Mouse (Mus musculus) 3134 (cell line): Measurements from ENCODE around the gene Prnp.

Experiments used
- DNase-seq: peaks from one replicate; pipeline ENCODE4 v3.0.0-alpha.2; 2011; ENCODE audit warnings: low spot score; ENCODE audit not compliant: insufficient read length; ENCODE audit errors: extremely low read depth

Prnp gene

DNA sequence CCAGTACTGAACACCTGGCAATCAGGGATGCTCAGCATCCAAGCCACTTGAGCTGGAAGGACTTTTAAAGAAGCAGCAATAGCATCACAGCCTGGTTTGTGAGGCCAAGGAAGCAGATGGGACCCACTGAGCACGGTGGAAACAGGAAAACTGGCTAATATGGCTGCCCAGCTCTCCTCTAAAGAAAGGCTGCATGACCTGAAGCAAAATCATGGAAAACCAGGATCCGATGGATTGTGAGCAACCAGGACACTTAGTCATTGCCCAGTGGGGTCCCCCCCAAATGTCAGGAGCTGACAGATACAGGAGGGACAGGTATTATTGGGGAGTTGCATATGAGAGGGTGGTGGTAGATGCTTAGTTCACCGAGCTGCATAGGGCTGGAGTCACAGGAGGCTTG is 38.4 kb downstream of the Prnp start:
- DNase-seq, result no peak

DNA sequence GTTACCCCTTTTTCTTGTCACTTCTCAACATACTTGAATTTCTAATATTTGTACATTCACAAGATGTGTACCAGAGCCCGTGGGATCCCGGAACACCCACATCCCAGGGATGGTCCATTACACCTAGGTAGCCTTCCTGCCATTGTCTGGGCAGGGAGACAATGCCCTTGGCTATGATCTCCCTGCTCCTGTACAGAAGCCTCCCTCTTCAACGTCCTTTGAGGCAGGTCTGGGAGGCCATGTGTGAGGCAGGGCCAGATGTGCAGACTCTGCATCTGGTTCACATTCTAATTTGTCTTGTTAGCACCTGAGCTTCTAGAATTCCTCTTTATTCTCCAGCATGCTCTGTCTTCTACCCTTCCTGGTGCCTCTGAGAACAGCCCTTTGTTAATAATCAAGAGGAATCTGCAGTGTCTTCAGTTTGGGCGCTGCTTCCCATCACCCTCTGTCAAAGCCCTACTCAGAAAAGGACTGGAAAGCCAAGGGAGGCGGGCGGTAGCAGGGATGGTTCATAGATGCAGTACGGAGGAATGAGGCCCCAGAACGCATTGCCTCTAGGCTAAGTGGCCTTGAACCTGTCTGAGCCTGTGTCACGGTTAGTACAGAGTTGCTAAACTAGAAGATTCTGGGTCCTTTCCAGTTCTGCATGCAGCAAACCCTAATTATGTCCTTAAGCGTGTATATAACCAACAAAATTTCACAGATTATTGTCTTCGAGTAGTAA is 39.4 kb downstream of the Prnp start:
- no peak for DNase-seq

DNA sequence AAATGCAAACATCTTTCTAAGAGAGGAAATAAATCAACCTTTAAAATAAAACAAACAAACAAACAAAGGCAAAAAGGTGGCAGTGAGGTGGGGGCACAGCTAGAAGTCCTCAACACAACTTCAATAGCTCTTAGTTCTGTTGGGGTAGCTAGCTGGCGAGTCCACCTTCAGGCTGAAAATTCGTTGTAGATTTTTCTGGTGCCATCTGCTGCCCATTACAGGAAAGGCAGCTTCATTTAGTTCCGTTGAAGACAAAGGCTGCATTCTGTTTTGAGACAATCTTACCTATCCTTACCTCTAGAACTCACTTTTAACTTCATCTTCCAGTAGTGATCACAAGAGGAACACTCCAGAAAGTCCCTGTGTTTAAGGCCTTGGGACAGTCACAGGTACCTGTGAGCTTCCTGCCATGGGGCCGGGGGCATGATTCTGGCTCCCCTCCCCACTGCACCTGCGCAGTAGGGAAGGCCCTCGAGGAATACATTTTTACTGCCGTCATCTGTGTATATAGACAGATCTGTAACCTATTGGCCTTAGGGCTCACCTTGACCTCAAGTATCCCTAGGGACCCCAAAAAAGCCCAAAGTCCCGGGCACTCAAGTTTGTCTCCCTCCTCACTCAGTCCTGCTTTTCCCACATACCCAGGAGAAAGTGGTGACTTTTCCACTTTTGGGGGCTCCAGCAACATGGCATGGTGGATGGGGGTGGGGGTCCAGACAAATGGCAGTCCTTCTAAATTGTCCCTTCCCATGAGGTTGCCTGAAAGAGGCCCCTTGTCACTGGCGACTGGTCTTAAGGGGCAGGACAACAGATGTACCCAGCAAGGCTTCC is 40.3 kb downstream of the Prnp start:
- no peak for DNase-seq

- peak; percentile 70 for DNase-seq
Measured at GRCm38 (mm10) chr2:131950598-131951095, 40.9 kb downstream of the Prnp start, which contains the start of gene Prnd. TSS of gene Prnd (plus strand) at chr2:131950861.

DNA sequence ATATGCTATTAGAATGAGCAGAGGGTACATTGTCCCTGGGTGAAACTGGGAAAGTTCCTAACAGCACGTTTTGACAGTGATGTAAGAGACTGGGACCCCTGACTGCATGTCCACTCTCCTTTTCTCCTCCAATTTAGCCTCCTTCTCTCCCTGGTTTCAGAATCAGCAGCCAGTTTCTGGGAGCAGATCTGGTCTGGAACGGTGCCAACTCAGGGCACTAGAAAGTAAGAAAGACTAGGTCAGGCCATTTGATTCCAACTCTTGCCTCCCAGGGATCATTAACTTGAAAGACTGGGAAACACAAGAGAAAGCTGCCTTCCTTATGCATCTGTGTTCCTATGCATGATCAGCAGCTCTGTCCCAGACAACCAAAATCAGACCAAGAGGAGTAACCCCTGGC is 42.7 kb downstream of the Prnp start:
- no peak for DNase-seq

DNA sequence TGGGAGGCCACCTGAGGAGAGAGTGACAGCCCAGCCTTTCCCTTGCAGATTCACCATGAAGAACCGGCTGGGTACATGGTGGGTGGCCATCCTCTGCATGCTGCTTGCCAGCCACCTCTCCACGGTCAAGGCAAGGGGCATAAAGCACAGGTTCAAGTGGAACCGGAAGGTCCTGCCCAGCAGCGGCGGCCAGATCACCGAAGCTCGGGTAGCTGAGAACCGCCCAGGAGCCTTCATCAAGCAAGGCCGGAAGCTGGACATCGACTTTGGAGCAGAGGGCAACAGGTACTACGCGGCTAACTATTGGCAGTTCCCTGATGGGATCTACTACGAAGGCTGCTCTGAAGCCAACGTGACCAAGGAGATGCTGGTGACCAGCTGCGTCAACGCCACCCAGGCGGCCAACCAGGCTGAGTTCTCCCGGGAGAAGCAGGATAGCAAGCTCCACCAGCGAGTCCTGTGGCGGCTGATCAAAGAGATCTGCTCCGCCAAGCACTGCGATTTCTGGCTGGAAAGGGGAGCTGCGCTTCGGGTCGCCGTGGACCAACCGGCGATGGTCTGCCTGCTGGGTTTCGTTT is 43.3 kb downstream of the Prnp start:
- DNase-seq, result no peak

- DNase-seq, result no peak
Measured at GRCm38 (mm10) chr2:131953711-131954110, 44.0 kb downstream of the Prnp start.

- no peak for DNase-seq
Measured at GRCm38 (mm10) chr2:131954835-131955234, 45.1 kb downstream of the Prnp start.

DNA sequence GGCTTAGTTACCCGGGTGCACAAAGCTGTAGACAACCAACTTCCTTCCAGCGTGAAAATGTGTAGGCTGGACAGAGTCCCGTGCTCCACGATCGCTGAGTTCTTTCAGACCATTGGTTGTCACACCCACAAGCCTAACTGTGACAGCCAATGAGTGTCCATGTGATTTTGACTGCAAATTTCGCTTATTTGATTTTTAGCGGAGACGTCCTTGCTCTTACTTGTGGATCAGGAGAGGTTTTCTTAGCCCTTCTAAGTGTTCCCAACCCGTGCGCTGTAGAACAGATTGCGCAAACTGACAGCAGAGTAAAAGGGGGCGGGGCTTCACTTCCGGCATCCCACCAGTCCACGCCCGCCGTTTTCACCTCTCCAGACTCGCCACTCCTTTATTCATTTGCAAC is 45.5 kb downstream of the Prnp start:
- no peak for DNase-seq

DNA sequence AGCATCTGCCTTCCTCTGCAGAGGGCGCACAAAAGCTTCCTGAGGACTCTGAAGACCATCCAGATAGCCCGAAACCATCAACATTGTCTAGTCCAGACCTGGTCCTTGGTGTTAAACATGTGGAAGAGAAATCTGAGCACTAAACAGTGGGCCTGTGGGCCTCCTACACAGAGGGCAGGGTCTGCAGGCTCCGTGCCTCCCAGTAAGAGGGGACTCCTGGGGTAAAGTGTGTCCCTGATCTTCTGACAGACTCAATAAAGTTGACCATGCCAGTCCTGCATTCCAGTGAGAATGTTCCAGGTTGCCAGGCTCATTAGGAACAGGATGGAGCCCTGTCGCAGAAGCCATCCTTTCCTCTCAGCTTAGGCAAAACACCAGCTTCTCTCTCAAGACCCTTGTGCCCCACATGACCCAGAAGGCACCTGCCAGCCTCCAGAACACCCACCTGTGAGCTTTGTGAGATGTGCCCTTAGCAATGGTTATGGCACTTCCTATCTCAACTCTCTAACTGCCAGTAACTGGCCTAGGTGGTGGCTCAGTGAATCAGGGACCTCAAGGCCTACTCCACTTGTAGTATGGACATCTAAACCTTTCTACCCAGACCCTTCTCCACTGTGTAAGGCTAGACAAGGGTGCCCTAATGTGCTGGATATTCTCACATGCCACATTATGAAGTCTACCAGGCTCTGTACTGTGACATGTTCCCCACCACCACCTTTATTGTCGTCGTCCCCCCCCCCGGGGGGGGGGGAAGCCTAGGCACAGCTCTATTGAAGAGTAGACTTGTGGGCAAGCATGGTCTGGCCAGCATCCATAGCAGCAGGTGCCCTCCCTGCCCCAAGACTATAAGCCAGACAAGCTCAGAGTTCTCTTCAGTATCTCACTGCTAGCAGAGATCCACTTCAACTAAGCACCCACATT is 46.9 kb downstream of the Prnp start:
- DNase-seq, result no peak

DNA sequence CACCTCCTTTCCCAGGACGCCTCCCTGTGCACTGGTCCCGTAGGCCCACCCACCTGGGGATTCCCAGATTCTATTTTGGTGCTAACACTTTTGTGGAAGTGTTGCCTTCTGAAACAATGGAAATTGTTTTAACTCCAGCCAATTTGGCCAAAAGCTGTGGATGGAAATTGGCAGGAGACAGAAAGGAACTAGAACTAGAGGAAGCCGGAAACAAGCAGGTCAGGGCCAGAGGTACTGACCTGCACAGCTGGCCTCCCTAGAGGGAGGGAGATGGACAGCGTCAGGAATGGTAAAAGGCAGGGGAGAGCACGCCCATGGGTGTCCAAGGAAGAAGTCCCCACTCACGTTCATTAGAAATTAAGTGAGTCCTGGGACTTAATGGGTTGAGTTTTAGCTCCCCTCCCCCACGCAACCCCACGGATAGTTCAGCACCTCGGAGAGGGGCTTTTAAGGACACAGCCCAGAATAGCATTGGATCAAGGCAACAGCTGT is 48.0 kb downstream of the Prnp start:
- no peak for DNase-seq

DNA sequence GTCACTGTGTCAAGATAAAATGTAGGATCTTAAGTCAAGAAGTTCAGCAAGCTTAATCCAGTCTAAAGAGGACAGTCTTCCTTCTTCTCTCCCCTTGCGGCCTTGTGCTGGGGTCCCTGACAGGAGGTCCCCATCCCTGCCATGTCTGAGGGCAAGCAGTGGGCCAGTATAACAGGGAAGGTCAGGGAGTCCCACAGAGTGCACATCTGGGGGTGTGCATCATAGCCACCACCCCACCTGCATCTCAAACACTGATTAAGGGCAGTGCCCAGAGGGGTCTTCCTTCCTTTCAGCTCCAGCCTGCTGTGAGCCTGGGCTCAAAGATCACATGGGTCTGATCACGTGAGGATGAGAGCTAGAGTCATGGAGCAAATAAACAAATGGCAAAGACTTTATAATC is 51.9 kb downstream of the Prnp start:
- DNase-seq, result no peak

DNA sequence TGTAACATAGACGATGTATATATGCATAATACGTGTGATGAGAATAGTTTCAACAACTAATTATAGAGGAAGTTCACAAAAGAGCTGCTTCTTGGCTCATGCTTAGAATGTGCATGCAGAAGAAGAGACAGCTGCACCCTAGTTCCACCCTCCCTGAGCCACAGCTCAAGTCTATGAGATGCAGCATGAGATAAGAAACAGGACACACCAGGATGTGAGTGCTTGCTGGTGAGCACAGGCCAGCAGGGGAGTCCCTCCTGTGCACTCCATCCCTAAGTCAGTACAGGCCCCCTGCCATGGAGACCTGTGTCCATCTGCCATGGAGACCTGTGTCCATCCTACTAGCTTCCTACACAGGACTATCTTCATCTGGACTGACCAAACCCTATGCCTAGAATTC is 60.9 kb downstream of the Prnp start:
- DNase-seq, result no peak

GRCm38 (mm10) chr2:131971098-131971497 is 61.4 kb downstream of the Prnp start:
- no peak for DNase-seq

- no peak for DNase-seq
Measured at GRCm38 (mm10) chr2:131976663-131977062, 66.9 kb downstream of the Prnp start.

- no peak for DNase-seq
Measured at GRCm38 (mm10) chr2:131980866-131981265, 71.1 kb downstream of the Prnp start.

GRCm38 (mm10) chr2:131982546-131983196 is 72.9 kb downstream of the Prnp start:
- peak; percentile 34 for DNase-seq

DNA sequence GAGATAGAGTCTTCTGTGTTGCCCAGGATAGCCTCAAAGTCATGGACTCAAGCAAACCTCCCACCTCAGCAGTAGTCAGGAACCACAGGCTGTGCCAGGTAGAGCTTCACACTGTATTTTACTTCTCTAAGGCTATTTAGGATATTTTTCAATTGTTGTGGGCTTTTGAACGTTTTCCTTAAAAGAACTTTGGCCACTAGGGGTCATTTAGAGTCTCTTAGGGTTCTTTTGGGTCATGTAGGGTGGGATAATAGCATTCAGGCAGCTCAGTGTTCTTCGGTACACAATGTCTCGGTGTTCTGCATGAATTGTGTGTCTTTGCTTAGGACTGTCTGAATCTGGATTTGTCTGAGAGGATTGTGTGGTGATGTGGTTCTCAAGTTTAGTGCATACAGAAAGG is 78.2 kb downstream of the Prnp start:
- no peak for DNase-seq
